Mouse (Mus musculus) lung, postnatal 10 days (tissue): Measurements from ENCODE around the gene Gtpbp10.

ENCODE experiments used
- DNase-seq: peaks from one replicate; pipeline ENCODE4 v3.0.0; 2021

Gene Gtpbp10

DNA sequence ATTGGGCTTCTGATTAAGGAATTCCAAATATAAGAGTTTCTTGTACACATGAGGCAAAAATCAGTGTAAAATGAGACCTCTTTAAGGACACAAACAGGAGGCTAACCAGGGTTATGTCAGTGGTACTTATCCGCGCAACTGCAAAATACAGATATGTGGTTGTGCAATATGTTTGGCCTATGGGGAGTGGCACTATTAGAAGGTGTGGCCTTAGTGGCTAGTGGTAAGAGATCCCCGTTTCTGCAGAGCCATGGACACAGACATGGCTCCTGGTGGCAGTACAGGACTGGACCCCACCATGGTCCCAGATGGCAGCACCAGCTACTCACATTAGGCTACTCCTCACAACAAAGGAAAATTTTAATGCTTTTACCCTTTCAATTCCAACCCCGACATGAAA, 64.3 kb downstream of the Gtpbp10 start:
- DNase-seq = no peak

DNA sequence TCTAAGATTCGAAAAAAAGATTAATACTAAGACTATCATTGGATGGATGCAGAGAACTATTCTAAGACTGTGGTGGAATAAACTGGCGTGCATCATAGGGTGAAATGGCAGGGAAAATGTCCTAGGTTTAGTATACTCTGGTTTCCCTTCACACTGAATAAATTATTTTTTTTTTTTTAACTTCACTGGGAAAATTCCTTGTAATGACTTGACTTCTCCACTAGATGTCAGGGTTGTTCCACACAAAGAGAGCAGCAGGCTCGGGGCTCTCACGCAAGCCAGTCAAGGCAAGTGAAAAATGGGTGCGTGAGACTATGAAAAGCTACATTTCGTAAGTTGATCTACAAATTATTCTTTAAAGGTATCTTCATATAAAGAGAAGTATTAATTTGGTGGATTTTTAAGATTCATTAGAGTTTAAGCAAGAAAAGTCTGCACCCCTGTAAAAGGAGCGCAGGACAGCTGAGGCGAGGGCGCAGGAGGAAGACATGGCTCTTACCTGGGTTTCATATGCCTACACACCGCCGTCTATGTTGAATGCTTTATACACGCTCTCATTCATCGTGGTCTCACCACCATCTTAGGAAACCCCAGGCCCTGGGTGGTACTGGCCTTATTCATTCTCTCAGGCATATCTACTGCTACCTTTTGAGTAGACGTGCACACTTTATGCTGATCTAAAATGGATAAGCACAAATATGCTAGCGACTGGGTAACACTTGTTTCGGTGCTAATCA, 64.9 kb downstream of the Gtpbp10 start:
- peak; percentile 54 for DNase-seq

DNA sequence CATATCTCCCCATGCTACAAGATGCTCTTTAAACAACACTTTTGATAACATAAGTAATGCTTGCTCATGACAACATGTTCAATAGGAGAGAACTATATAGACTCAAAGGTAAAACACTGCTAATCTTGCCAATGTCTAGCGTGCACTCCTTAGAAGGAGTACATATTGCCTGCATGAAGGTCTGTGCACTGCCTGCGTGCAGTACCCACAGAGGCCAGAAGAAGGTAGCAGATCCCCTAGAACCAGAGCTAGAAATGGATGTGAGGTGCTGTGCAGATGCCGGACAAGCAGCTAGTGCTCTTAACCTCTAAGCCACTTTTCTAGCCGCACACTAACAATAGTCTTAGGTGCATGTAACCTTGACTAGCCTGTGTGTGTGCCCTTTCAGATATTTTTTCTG, 67.2 kb downstream of the Gtpbp10 start:
- DNase-seq = no peak
